Mouse (Mus musculus) CH12F3 (cell line): ENCODE measurements around the gene Fam20a.

Experiments
- in situ Hi-C: fragments of 300-500 bp; cut with MboI; formaldehyde crosslinking; loops from 2 replicates; pipeline ENCODE4 v1.14.3; 2020; ENCODE audit warnings: low sequenced_read_pairs

Fam20a gene

GRCm38 (mm10) chr11:109682221-109682620, 39.9 kb downstream of the Fam20a start:
- in situ Hi-C loops, result loop anchor here (25.0 kb wide), 1 partner anchor 580 kb away; the partner anchor contains the start of gene Abca6

- in situ Hi-C loops, result loop anchor here (25.0 kb wide), 1 partner anchor 581 kb away; the partner anchor contains the start of gene Abca6
Observed at GRCm38 (mm10) chr11:109681556-109681955, 40.5 kb downstream of the Fam20a start.

- in situ Hi-C loops, result loop anchor here (25.0 kb wide), 1 partner anchor 581 kb away; the partner anchor contains the start of gene Abca6
Observed at GRCm38 (mm10) chr11:109680934-109681333, 41.1 kb downstream of the Fam20a start.

- in situ Hi-C loops, result loop anchor here (10.0 to 25.0 kb wide), 2 partner anchors 177 to 584 kb away; partner anchors contain the start of gene Abca6
Observed at GRCm38 (mm10) chr11:109678291-109678690, 43.8 kb downstream of the Fam20a start.

- in situ Hi-C loops, result loop anchor here (10.0 to 25.0 kb wide), 2 partner anchors 178 to 586 kb away; partner anchors contain the start of gene Abca6
Observed at GRCm38 (mm10) chr11:109676621-109677373, 45.3 kb downstream of the Fam20a start.

- in situ Hi-C loops, result loop anchor here (10.0 to 25.0 kb wide), 2 partner anchors 179 to 587 kb away; partner anchors contain the start of gene Abca6
Observed at GRCm38 (mm10) chr11:109675771-109676170, 46.3 kb downstream of the Fam20a start.

GRCm38 (mm10) chr11:109675208-109675607, 46.9 kb downstream of the Fam20a start:
- in situ Hi-C loops, result loop anchor here (10.0 to 25.0 kb wide), 2 partner anchors 180 to 587 kb away; partner anchors contain the start of gene Abca6

GRCm38 (mm10) chr11:109674542-109674941, 47.5 kb downstream of the Fam20a start:
- in situ Hi-C loops, result loop anchor here (10.0 kb wide), 1 partner anchor 180 kb away; no protein-coding TSS in a partner anchor

GRCm38 (mm10) chr11:109673741-109674140, 48.3 kb downstream of the Fam20a start:
- in situ Hi-C loops, result loop anchor here (10.0 kb wide), 1 partner anchor 181 kb away; no protein-coding TSS in a partner anchor

- in situ Hi-C loops, result loop anchor here (10.0 kb wide), 1 partner anchor 182 kb away; no protein-coding TSS in a partner anchor
Observed at GRCm38 (mm10) chr11:109672881-109673739, 49.0 kb downstream of the Fam20a start.

- in situ Hi-C loops, result loop anchor here (10.0 kb wide), 1 partner anchor 182 kb away; no protein-coding TSS in a partner anchor
Observed at GRCm38 (mm10) chr11:109672396-109672795, 49.7 kb downstream of the Fam20a start.

GRCm38 (mm10) chr11:109672021-109672324, 50.1 kb downstream of the Fam20a start:
- in situ Hi-C loops, result loop anchor here (10.0 kb wide), 1 partner anchor 183 kb away; no protein-coding TSS in a partner anchor

- in situ Hi-C loops, result loop anchor here (10.0 kb wide), 1 partner anchor 183 kb away; no protein-coding TSS in a partner anchor
Observed at GRCm38 (mm10) chr11:109671136-109672020, 50.7 kb downstream of the Fam20a start.

GRCm38 (mm10) chr11:109670026-109670916, 51.8 kb downstream of the Fam20a start:
- in situ Hi-C loops, result loop anchor here (10.0 kb wide), 1 partner anchor 185 kb away; no protein-coding TSS in a partner anchor

- in situ Hi-C loops, result no loop called here
Observed at GRCm38 (mm10) chr11:109669149-109669708, 52.9 kb downstream of the Fam20a start.

- in situ Hi-C loops, result no loop called here
Observed at GRCm38 (mm10) chr11:109668115-109668725, 53.9 kb downstream of the Fam20a start.

- in situ Hi-C loops, result no loop called here
Observed at GRCm38 (mm10) chr11:109667371-109667770, 54.7 kb downstream of the Fam20a start.

- in situ Hi-C loops, result no loop called here
Observed at GRCm38 (mm10) chr11:109666411-109666810, 55.7 kb downstream of the Fam20a start.
